Mouse (Mus musculus) thymus, adult 2 months (tissue): ENCODE results near the gene Cactin.

Source experiments
- CTCF ChIP-seq: fragments of 200-500 bp; IDR thresholded peaks from 2 replicates; pipeline ENCODE4 v1.5.1; 2012; ENCODE audit warnings: mild to moderate bottlenecking, control low read depth, low read length, moderate library complexity, borderline replicate concordance; ENCODE audit not compliant: control insufficient read depth, poor library complexity, insufficient read depth; ENCODE audit errors: extremely low read depth
- POLR2A ChIP-seq: fragments of 200-500 bp; IDR thresholded peaks from 2 replicates; pipeline ENCODE4 v1.6.1; 2012; ENCODE audit warnings: mild to moderate bottlenecking, low read length, control low read depth, moderate library complexity; ENCODE audit not compliant: control insufficient read depth, poor library complexity, insufficient read depth; ENCODE audit errors: extremely low read depth

DNA sequence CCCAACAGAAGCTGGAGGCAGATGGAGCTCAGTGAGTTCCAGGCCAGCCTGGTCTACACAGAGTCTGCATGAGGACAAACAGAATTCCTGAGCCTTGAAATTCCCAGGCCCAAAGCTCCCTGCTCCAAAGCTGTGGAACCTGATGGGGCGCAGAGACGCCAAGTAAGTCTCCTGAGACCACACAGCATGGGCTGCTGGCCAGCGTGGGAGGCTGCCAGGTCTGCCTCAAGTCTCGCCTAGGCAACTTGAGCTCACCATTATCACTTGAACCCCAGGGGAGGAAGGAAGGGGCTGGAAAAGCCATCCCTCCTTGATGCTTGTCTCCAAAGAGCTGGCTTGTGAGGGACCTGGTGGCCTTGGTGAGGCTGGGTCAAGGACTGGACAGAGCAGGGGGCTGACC, 9.1 kb downstream of the Cactin start:
- TF ChIP-seq POLR2A (peak; percentile 12; the same call in 1 of the 2 replicates), CTCF (no peak)
